Mouse (Mus musculus) lung, adult 2 months (tissue): ENCODE results near the gene Olfml2b.

Experiments
- CTCF ChIP-seq: fragments of 200-500 bp; IDR thresholded peaks from 2 replicates; pipeline ENCODE4 v1.5.1; 2011; ENCODE audit warnings: mild to moderate bottlenecking, low read length, control low read depth; ENCODE audit not compliant: insufficient read depth
- POLR2A ChIP-seq: fragments of 200-500 bp; IDR thresholded peaks from 2 replicates; pipeline ENCODE4 v1.6.1; 2011; ENCODE audit warnings: low read depth, mild to moderate bottlenecking, control low read depth, low read length, borderline replicate concordance; ENCODE audit errors: extremely low read depth

DNA sequence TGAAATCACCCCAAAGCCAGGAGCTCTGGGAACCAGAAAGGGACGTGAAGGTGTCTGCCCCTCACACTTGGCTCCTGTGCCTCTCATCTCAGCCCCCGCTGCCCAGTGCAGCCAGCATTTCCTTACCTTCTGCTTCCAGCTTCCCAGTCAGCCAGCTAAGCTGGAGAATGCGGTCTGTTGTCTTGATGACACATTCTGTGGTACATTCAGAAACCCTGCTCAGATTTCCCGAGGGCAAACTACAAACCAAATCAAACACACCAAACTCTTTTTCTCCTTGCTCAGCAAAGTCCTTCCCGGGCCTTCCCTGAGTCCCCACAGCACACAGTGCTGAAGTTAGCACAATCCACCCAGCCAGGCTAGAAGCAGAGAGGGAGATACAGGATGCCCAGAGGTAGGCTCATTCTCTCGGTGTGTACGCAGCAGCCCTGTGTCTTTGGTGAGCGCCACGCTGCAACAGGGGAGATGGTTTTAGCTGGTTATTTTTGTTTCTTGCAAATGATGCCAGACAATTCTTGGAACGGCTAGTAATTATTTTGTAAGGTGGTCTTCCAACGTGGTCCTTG lies 20.4 kb downstream of the Olfml2b start:
- TF ChIP-seq POLR2A: no peak
- TF ChIP-seq CTCF: no peak
